Mouse (Mus musculus) CD4-positive, CD25-positive, alpha-beta regulatory T cell, adult 9 weeks (primary cell): Measurements from ENCODE around the gene Gfer. TPM values are rescaled to one million over a fixed set of nuclear protein-coding genes. Genes with fewer than 3 reads are reported as not detected.

Experiments
- polyA plus RNA-seq: library from polyadenylated mRNA; unstranded; fragments of 100-300 nt; shearing (Covaris generic); gene quantifications from one replicate; pipeline ENCODE4 v1.2.1, GENCODE M21; 2017

Gfer gene
- polyA plus RNA-seq, result 7.7 TPM

DNA sequence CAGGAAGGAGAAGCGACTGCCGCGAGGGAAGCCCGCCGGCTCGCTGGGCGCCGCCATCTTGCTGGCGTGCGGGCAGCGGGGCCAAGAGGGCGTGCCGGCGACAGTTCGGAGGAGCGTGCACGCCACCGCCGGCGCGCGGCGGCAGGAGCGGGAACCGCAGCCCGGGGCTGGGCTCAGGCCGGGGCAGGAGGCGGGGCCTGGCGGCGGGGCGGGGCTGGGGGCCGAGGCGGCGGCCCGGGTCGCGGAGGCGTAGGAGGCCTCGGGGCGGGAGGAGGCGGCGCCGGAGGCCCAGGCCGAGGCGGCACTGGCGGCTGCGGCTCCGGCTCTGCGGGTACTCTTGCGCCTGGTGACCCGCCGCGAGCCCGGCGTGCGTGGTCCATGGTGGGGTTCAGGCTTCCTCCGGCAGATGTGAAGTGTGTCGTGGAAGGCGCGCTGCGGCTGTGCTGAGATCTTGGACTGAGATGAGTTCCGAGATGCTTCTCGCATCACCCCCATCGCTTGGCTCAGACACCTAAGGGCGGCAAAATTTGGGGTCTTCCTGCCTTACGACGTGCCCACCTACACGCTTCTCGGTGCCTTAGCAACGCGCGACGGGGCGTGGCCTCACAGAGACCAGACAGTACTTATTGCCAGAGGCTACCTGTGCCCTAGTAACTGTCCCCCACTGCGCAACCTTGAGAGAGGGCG, at the start of gene Gfer, which contains the start of gene Noxo1:
Gene Gfer, minus strand, starts transcription at position 146 of the 687 bp plus-strand sequence.
Gene Noxo1, plus strand, starts transcription at position 224 of the 687 bp plus-strand sequence.

DNA sequence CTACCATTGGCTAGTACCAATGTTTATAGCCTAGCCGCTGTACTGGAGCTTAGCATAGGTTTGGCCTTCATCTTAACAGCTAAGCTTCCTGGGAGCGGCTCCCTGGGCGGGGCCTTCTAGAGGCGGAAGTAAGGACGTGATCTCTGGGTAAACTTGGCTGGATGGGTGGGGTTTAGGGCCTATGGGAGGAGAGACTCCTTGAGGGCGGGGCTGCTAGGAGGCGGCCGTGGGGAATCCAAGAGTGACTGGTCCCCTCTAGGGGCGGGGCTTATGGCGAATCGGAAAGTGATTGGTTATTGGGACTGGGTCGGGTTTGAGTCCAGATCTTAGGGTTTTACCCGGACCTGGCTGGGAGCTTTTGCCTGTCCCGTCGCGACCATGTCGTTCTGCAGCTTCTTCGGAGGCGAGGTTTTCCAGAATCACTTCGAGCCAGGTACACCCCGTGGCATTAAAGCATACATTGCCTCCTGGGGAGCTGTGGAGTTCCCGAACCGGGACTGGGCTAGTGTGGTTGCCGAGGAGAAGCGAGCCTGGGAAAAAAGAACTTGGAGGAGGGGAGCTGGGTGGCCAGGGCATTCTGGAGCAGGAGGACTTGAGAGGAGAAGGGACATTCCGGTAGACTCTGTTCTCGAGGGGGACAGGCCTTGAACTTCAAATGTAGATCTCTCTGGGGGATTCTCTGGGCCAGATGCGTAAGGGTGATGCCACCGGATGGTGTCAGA, 40.5 kb upstream of the Gfer start, which contains the start of gene Msrb1:
Gene Msrb1, plus strand, starts transcription at position 313 of the 722 bp plus-strand sequence.

DNA sequence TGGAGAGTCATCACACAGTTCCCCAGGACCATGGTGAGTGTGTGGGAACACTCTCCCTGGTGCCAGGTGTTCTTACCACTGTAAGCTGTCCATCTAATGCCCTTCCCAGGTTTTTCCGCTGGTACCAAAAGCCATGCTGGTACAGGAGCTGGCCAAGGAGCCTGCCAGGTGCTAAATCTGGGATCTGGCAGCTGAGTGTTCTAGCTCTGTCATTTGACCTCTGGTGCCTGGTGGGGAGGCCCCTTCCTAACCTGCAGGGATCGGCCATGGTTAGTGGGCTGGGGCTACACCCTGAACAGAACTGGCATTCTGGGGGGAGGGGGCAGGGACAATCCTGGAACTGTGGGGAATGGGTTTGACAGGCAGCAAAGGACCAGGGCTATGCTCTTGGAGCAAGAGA, 31.7 kb upstream of the Gfer start, which contains the start of gene Rpl3l:
Gene Rpl3l, plus strand, starts transcription at position 203 of the 400 bp plus-strand sequence.

DNA sequence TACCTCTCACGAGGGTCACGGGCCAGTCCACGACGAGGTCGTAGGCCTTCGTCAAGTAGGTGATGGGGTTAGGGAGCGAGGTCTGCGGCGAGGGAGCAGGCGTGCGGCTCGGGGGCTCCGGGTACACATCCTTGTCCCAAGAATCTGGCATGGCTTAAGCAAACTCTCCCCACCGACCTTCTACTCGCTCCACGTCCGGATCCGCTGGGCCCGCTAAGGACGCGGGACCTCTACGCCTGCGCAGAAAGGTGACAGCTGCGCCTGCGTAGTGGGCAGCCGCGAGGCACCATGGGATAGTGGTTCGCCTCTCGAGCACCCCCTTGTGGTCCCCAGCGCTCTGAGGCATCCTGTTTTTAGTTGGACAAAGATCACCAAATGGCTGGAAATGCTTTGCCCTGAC, 28.2 kb upstream of the Gfer start, which contains the start of gene Ndufb10:
Gene Ndufb10, minus strand, starts transcription at position 295 of the 400 bp plus-strand sequence.

DNA sequence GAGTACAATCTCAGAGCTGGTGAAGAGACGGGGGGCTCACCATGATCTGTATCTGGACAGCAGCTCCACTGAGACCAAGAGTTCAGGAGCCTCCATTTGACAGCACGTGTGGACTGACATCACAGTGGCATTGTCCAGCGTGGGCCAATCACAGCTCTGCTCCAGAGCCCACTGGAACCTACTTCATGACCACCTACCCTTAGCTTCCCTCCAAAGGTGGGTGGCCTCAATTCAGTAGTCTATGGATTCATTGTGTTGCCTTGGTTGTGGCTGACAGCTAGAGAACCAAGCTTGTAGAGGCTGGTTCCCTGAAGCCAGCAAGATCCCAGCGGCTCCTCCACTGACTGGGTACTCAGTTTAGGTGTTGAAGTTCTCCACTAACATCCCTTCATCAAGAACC, 22.0 kb upstream of the Gfer start, which contains the start of the genes Rnf151 and Rps2:
Gene Rnf151, minus strand, starts transcription at position 121 of the 400 bp plus-strand sequence.
Gene Rps2, plus strand, starts transcription at position 174 of the 400 bp plus-strand sequence.

DNA sequence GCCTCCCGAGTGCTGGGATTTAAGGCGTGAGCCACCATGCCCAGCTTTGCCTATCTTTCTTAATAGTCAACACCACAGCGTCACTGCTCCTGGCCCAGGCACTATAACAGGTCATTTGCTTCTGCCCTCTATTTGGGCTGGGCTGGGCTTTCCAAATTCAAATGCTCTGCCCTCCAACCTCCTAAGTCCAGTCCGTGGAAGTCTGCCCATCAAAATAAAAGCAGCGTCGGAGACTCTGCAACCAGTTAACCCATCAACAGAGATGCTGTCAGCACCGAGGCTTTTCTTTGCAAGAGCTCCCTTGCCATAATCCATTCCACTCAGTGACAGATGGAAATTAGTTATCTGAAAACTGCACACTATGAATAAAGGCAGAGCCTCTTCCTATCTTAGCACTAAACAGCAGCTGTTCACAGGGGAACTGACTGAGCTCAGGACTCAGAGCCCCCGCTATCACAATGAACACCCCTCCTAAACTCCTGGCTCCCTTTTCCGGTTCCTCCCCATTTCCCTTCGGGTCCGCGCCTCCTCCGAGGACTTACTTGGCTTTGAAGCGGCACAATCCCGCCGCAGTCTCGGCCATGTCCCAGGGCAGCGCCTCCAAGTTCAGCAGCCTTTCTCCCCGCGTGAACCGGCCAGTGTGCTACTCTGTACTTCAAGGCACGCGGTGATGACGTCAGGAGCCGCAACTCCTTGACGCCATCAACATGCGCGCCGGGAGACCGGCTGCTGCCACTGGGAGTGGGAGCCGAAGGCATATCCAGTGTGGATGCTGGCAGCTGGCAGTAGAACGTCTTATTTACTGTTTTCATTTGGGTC, 11.2 kb upstream of the Gfer start, which contains the start of gene Tbl3:
Gene Tbl3, minus strand, starts transcription at position 679 of the 819 bp plus-strand sequence.

DNA sequence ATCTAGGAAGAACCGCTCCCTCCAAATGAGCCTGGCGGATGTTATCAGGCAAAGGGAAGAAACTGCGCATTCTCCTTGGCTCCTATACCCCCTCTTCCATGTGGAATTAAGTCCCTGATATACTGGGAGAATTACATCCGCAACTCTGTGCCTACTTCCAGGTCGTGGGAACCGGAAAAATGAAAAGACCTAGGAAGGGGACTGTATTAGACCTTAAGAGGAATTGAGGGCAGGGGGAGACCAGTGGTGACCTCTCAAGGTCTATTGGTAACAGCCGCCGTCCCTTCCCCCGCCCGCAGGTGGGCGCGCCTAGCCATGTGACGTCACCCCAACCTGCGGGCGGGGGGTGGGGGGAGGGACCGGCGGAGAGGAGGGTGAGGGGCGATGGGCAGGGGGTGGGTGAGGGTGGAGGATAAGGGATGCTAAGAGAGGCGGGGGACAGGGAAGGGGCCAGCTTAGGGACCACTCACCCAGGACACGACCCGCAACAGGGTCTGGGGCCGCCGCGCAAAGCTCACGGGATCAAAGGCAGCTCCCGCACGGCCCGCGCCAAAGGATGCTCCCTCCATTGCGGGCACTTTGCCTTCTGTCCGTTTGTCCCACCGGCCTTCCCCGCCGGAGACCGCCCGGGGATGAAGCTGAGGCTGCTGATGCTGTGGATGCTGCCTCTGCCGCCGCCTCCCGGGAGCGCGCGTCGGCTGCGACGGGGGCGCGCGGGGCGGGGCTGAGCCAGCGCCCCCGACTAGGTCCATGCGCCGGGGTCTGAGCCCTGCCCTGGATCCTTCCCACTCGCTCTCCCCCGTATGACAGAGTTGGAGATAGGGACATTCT, 6.5 kb downstream of the Gfer start, which contains the start of gene Syngr3:
Gene Syngr3, minus strand, starts transcription at position 705 of the 831 bp plus-strand sequence.

DNA sequence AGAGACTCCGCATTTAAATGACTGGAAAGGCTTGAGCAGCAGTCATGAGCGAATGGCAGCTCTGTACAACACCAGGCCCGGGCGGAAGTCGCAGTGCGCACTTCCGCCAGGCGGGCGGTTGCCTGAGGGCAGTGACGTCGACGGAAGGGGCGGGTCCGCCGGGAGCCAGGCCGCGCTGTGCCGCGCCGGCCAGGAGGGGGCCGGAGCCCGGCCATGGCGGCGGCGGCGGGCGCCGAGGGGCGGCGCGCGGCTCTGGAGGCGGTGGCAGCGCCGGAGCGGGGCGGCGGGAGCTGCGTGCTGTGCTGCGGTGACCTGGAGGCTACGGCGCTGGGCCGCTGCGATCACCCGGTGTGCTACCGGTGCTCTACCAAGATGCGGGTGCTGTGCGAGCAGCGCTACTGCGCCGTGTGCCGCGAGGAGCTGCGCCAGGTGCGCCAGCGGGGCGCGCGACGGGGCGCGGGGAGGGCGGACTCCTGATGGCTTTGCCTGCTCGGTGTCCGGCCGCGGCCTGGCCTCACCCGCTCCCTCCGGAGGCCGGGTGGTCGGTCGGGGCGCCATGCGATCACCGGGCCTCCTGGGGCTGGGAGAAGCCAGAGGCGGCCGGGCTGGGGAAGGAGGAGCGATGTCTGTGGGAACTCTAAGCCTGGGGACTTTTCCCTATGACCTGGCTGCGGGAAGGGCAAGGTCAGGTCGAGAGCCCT, 26.3 kb downstream of the Gfer start, which contains the start of gene Zfp598:
Gene Zfp598, plus strand, starts transcription at position 143 of the 701 bp plus-strand sequence.

DNA sequence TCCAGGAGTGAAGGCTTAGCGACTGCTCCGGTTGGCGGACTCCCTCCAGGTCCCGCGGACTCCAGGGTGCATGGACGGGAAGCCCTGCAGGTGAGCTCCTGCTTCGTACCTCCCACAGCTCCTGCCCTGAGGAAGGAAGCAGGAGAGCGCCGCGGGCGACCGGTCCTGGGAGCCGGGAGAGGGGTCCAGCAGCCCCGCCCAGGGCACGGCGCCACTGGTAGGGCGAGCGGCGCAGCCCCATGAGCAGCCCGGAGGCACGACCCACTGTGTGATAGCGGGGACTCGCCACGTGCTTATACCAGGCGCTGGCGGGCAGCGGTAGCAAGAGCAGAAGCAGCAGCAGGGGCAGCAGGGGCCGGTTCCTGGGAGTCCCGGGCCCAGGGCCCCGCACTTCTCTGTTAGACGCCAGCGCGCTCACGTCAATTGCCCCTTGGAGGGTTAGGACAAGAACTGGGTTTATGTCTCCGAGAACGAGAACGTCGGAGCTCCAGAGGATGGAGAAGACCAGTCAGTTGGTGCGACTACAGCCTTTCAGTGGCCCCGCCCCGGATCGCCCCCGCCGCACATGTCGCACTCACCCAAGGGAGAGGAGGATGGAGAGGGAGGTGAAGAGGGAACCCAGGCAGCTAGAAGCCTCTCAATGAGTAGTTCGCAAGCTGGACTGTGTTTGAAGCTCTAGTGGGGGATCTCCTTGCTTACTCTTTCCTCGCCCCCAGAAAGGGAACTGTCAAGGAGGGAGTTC, 37.8 kb downstream of the Gfer start, which contains the start of gene Npw:
Gene Npw, minus strand, starts transcription at position 441 of the 742 bp plus-strand sequence.

DNA sequence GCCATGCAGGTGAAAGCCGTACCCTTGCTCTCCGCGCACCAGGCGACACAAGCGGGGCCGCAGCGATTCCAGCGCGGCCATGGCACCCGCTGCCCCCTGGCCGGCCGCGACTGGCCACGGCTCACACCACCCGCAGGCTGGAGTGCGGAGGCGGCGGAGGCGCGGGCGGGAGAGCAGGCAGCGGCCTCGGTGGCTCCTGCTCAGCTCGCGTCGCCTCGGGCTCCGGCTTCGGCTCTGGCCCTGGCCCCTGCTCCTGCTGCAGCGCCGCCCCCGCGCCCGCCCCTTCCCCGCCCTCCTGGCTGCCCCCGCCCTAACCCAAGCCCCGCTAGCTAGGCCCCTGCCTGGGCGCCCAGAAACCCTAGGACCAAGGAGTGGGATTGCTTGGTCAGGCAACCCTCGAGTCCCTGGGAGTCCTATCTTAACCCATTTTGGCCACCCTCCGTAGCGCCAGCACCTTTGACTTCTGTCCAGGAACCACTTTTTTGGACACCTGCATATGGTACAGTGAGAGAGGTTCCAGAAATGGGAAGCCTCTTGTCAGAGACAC, 45.8 kb downstream of the Gfer start, which contains the start of gene Slc9a3r2:
Gene Slc9a3r2, minus strand, starts transcription at position 258 of the 547 bp plus-strand sequence.

Other genes with a start within 250 kb of the Gfer start
- gene E4f1, start 225.8 kb downstream of the Gfer start, polyA plus RNA-seq, result 58.6 TPM
- 2.4 TPM for gene Pgp, start 225.8 kb downstream of the Gfer start, polyA plus RNA-seq
- gene Bricd5, start 222.3 kb downstream of the Gfer start, polyA plus RNA-seq, result not detected
- gene Mlst8, start 217.1 kb downstream of the Gfer start, polyA plus RNA-seq, result 30.8 TPM
- gene Caskin1, start 207.6 kb downstream of the Gfer start, polyA plus RNA-seq, result 0.15 TPM
- 110 TPM for gene Traf7, start 168.2 kb downstream of the Gfer start, polyA plus RNA-seq
- gene Rab26, start 161.9 kb downstream of the Gfer start, polyA plus RNA-seq, result 5.0 TPM
- 18.9 TPM for gene Pkd1, start 146.3 kb downstream of the Gfer start, polyA plus RNA-seq
- 52.7 TPM for gene Tsc2, start 63.5 kb downstream of the Gfer start, polyA plus RNA-seq
- 6.2 TPM for gene Nthl1, start 63.5 kb downstream of the Gfer start, polyA plus RNA-seq
- gene Slc9a3r2, start 45.8 kb downstream of the Gfer start, polyA plus RNA-seq, result not detected
- not detected for gene Npw, start 37.7 kb downstream of the Gfer start, polyA plus RNA-seq
- 2.3 TPM for gene Zfp598, start 26.5 kb downstream of the Gfer start, polyA plus RNA-seq
- 0.40 TPM for gene Syngr3, start 6.2 kb downstream of the Gfer start, polyA plus RNA-seq
- 1.7 TPM for gene Noxo1, start 78 bp upstream of the Gfer start, polyA plus RNA-seq
- 71.9 TPM for gene Tbl3, start 11.5 kb upstream of the Gfer start, polyA plus RNA-seq
- not detected for gene Rnf151, start 21.9 kb upstream of the Gfer start, polyA plus RNA-seq
- gene Rps2, start 22.0 kb upstream of the Gfer start, polyA plus RNA-seq, result 660 TPM
- 257 TPM for gene Ndufb10, start 28.3 kb upstream of the Gfer start, polyA plus RNA-seq
- gene Rpl3l, start 31.7 kb upstream of the Gfer start, polyA plus RNA-seq, result not detected
- gene Msrb1, start 40.5 kb upstream of the Gfer start, polyA plus RNA-seq, result 20.9 TPM
- gene Hs3st6, start 56.8 kb upstream of the Gfer start, polyA plus RNA-seq, result not detected
- gene Meiob, start 108.1 kb upstream of the Gfer start, polyA plus RNA-seq, result not detected
- 49.6 TPM for gene Hagh, start 144.0 kb upstream of the Gfer start, polyA plus RNA-seq
- 2.7 TPM for gene Fahd1, start 154.2 kb upstream of the Gfer start, polyA plus RNA-seq
- not detected for gene Igfals, start 169.8 kb upstream of the Gfer start, polyA plus RNA-seq
- gene Nubp2, start 190.2 kb upstream of the Gfer start, polyA plus RNA-seq, result 113 TPM
- 58.4 TPM for gene Spsb3, start 190.5 kb upstream of the Gfer start, polyA plus RNA-seq
- gene Eme2, start 198.9 kb upstream of the Gfer start, polyA plus RNA-seq, result 64.8 TPM
- 40.9 TPM for gene Mrps34, start 199.0 kb upstream of the Gfer start, polyA plus RNA-seq
- 69.5 TPM for gene Nme3, start 200.3 kb upstream of the Gfer start, polyA plus RNA-seq
- 46.1 TPM for gene Mapk8ip3, start 240.8 kb upstream of the Gfer start, polyA plus RNA-seq